Mouse (Mus musculus) embryonic facial prominence, embryonic 11.5 days (tissue): Measurements from ENCODE around the gene Tbc1d7. TPM values are rescaled to one million over a fixed set of nuclear protein-coding genes. Genes with fewer than 3 reads are reported as not detected.

Experiments used
- ATAC-seq: fragments of 200-750 bp; cut with Nextera tagmentation; replicated peaks from 2 replicates; pipeline ENCODE4 v1.8.0; 2017; ENCODE audit warnings: low read depth; ENCODE audit not compliant: insufficient number of reproducible peaks, low FRiP score, low TSS enrichment
- DNase-seq: peaks from one replicate; pipeline ENCODE4 v3.0.0-alpha.2; 2015; ENCODE audit warnings: low spot score
- H3K27ac ChIP-seq: fragments of 300-500 bp; sonication (generic); replicated peaks from 2 replicates; pipeline ENCODE4 v1.5.1; 2014; ENCODE audit warnings: mild to moderate bottlenecking, low read depth, low read length, control low read depth
- H3K27me3 ChIP-seq: fragments of 300-500 bp; sonication (generic); 2 replicates; pipeline ENCODE4 v1.6.1; 2014; ENCODE audit warnings: mild to moderate bottlenecking, low read length, moderate library complexity, mixed read lengths; ENCODE audit not compliant: control insufficient read depth, insufficient read depth
- H3K36me3 ChIP-seq: fragments of 300-500 bp; sonication (generic); replicated peaks from 2 replicates; pipeline ENCODE4 v1.6.1; 2014; ENCODE audit warnings: low read depth, mild to moderate bottlenecking, low read length, moderate library complexity, mixed read lengths; ENCODE audit not compliant: control insufficient read depth, insufficient read depth
- H3K4me1 ChIP-seq: fragments of 300-500 bp; sonication (generic); 2 replicates; pipeline ENCODE4 v1.6.1; 2014; ENCODE audit warnings: low read length, mixed read lengths; ENCODE audit not compliant: control insufficient read depth, insufficient read depth
- H3K4me2 ChIP-seq: fragments of 300-500 bp; sonication (generic); 2 replicates; pipeline ENCODE4 v1.6.1; 2014; ENCODE audit warnings: low read depth, mild to moderate bottlenecking, control low read depth, low read length, moderate library complexity
- H3K4me3 ChIP-seq: fragments of 300-500 bp; sonication (generic); 2 replicates; pipeline ENCODE4 v1.5.1; 2014; ENCODE audit warnings: low read depth, low read length, control low read depth
- H3K9ac ChIP-seq: fragments of 300-500 bp; sonication (generic); replicated peaks from 2 replicates; pipeline ENCODE4 v1.6.1; 2014; ENCODE audit warnings: mild to moderate bottlenecking, control low read depth, low read length
- H3K9me3 ChIP-seq: fragments of 300-500 bp; sonication (generic); replicated peaks from 2 replicates; pipeline ENCODE4 v1.6.1; 2016; ENCODE audit warnings: mild to moderate bottlenecking, low read length, inconsistent platforms, mixed read lengths; ENCODE audit not compliant: control insufficient read depth
- WGBS: fragments of 180-500 bp; shearing (Covaris S2); extraction: QIAGEN DNeasy Blood & Tissue Kit; methylation state at CpG from one replicate; pipeline ENCODE4 v1.1.7; 2014; 5-methylcytosine and 5-hydroxymethylcytosine counted together
- polyA plus RNA-seq: library from polyadenylated mRNA; unstranded; fragments of >200 nt; fragmentation: Nextera tagmentation; extraction: Ambion mirVana; gene quantifications from 2 replicates; pipeline ENCODE4 v1.2.1, GENCODE M21; 2014

Gene Tbc1d7
- polyA plus RNA-seq, 1 experiment from 2014 or later: 71.5 TPM

DNA sequence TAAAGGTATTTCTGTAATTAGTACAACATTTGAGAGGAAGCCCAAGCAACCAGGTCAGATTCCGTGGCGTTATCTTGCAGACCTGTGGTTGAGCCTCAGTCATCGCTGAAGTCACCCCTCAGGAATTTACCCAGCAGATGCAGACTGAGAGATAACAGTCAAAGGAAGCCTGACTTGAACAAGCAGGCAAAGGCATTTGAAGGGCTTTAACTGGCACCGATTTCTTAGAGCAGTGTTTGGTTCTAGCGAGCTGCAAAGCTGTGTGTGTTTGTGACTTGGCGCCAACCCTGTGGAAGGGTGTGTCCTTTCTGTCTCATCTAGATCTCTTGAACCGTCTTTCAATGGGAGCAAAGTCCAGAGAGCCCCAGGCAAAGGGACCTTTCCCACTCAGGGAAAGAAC, 22.0 kb upstream of the Tbc1d7 start:
- no peak overlapping the region for H3K27ac ChIP-seq
- H3K4me2 ChIP-seq: no peak overlapping the region
- 56% methylated on average over 7 of the region's 7 CpGs for WGBS
- no peaks in the 10 kb centered on the region for H3K36me3 ChIP-seq
- no peak for ATAC-seq
- H3K9me3 ChIP-seq: no peaks in the 10 kb centered on the region
- no peak for DNase-seq
- no peaks in the 10 kb centered on the region for H3K4me1 ChIP-seq
- no peak overlapping the region for H3K4me3 ChIP-seq
- H3K27me3 ChIP-seq: no peaks in the 10 kb centered on the region
- no peak overlapping the region for H3K9ac ChIP-seq

DNA sequence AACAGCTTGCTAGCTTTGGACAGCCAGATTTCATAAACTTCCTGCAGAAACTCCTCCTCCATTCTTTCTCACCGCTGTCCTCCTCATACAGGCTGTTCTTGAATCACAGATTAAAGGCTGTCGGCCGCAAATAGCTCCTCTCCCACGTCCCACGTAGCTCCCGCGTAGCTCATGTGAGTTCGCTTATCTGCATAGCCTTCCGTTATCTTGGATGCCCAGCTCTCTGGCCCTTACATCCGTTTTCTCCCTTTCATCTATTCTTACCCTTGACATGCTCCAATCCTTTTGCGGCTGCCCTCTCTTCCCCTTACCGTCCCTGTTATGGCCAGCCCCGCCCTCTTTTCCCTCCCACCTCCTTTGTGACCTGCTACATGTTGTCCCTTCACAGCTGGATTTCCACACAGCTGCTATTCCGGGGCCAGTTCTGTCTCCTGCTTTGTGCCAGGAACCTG, 20.5 kb upstream of the Tbc1d7 start:
- no peaks in the 10 kb centered on the region for H3K27me3 ChIP-seq
- H3K4me1 ChIP-seq: no peaks in the 10 kb centered on the region
- H3K27ac ChIP-seq: no peak overlapping the region
- H3K9ac ChIP-seq: no peak overlapping the region
- H3K4me2 ChIP-seq: peak overlapping the region; percentile 3; the same call in 1 of the 2 replicates
- 18% methylated on average over 14 of the region's 14 CpGs for WGBS
- DNase-seq (no peak), ATAC-seq (no peak)
- H3K9me3 ChIP-seq: no peaks in the 10 kb centered on the region
- H3K4me3 ChIP-seq: 0 out of 2 replicates have a peak overlapping the region, but pooled peaks have one; percentile 0
- H3K36me3 ChIP-seq: no peaks in the 10 kb centered on the region

DNA sequence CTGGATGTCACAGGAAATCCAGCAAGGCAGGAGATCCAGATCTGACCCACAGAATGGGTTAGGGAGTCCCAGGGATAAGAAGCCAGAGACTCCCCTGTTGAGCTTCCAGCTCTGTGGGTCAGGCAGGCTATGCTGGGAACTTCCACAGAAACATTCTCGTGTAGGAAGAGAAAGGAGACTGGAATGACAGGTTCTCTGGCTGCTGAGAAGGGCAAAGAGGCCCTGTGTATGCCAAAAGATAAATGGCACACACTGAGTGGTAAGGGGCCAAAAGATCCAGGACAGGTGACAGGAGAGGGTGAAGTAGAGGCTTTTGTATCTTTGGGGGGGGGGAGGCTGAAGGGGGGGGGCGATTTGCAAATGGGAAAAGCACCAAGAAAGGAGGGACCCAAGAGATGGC, 20.0 kb upstream of the Tbc1d7 start:
- ATAC-seq: no peak
- 37% methylated on average over 2 of the region's 2 CpGs for WGBS

DNA sequence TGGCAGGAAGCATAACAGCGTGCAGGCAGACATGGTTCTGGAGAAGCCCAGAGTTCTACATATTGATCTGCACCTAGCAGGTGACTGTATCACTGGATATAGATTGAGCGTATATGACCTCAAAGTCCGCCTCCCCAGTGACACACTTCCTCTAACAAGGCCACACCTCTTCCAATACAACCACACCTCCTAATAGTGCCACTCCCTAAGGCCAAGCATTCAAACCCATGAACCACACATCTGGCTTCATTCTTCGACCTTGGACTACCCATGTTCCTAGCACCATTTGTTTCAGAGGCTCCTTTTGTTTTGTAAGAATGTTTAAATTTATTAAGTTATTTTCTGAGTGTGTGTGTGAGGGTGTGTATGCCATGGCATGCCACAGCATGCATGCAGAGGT, 16.4 kb upstream of the Tbc1d7 start:
- DNase-seq: no peak
- H3K4me1 ChIP-seq: no peaks in the 10 kb centered on the region; the same call in 1 of the 2 replicates
- 91% methylated on average over 4 of the region's 4 CpGs for WGBS
- no peaks in the 10 kb centered on the region for H3K9me3 ChIP-seq
- H3K9ac ChIP-seq: no peak overlapping the region
- H3K27me3 ChIP-seq: no peaks in the 10 kb centered on the region
- H3K4me3 ChIP-seq: no peak overlapping the region
- H3K4me2 ChIP-seq: no peak overlapping the region
- no peak overlapping the region for H3K27ac ChIP-seq
- no peaks in the 10 kb centered on the region for H3K36me3 ChIP-seq
- no peak for ATAC-seq

More for the DNA sequence above, 20.0 kb upstream of the Tbc1d7 start:
- no peak for DNase-seq
- H3K4me3 ChIP-seq: no peak overlapping the region
- no peaks in the 10 kb centered on the region for H3K9me3 ChIP-seq
- no peaks in the 10 kb centered on the region for H3K27me3 ChIP-seq
- H3K36me3 ChIP-seq: no peaks in the 10 kb centered on the region
- no peak overlapping the region for H3K9ac ChIP-seq
- H3K27ac ChIP-seq: no peak overlapping the region
- no peaks in the 10 kb centered on the region for H3K4me1 ChIP-seq
- no peak overlapping the region for H3K4me2 ChIP-seq

DNA sequence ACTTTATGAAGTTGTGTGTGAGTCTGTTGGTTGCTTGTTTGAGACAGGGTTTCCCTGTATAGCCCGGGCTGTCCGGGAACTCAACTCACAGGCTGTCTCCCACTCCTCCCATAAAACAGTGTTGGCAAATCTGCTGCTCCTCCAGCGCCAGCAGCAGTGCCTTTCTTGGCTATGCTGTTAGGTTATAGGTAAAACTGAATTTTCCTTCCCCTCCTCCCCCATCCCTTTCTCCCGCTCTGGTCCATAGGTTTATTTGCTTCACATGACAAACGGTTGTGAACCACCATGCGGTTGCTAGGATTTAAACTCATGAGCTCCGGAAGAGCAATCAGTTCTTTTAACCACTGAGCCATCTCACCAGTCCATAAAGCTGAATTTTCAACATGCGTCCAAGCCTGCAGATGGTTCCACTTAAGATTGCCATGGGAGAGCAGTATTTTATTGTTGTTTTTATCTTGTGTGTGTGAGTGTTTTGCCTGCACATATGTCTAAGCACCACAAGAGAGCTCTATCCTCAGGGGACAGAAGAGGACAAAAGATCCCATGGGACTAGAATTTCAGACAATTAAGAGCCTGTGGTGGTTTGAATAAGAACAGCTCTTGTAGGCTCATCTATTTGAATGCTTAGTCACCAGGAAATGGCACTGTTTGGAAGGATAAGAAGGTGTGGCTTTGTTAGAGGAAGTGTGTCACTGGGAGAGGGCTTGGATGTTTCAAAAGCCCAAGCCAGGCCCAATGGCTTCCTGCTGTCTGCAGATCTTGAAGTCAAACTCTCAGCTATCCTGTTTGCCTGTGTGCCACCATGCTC, 12.2 kb upstream of the Tbc1d7 start:
- Histone ChIP-seq H3K27me3 (no peaks in the 10 kb centered on the region), H3K36me3 (no peaks in the 10 kb centered on the region), H3K4me1 (no peaks in the 10 kb centered on the region; the same call in 1 of the 2 replicates), H3K4me2 (peak overlapping the region; percentile 40), H3K9ac (peak overlapping the region; percentile 8; the same call in 1 of the 2 replicates), H3K4me3 (peak overlapping the region; percentile 17; the same call in 1 of the 2 replicates), H3K27ac (no peak overlapping the region), H3K9me3 (no peaks in the 10 kb centered on the region)
- ATAC-seq (peak; percentile 34; the same call in 1 of the 2 replicates), DNase-seq (peak; percentile 47)
- WGBS: 53% methylated on average over 8 of the region's 8 CpGs

DNA sequence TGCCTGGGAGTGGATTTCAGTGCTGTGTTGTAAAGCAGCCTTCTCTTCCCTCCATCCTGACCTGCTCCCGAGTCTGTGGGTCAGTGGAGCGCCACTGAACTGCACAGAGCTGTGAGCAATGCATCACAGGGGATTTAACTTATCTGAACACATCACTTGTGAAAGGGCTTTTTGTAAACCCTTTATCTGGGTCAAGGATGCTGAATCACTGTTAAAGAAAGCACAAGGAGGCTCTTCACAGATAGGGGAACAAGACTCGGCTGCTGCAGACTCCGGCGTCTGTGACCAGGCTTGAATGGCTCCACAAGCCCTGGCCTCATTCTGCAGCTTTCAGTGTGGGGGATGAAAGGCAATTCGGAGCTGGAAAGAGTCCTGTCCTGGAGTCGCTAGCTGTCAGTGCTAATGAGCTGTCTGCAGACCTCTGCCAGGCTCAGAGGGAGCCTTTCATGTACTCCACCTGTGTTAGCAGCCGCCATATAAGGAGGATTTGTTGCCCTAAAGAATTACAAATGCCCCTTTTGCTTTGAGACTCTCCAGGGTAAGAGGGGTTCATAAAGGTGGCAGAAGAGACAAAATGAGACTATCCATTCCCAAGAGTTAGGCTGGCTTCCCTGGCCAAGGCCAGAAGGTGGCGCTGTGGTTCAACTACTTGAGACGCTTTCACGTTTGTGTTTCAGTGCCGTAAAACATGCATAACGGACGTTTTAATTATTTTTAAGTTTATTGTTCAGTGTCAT, 11.3 kb upstream of the Tbc1d7 start:
- Histone ChIP-seq H3K9ac (peak overlapping the region; percentile 19; the same call in 1 of the 2 replicates), H3K4me3 (peak overlapping the region; percentile 17; the same call in 1 of the 2 replicates), H3K4me2 (peak overlapping the region; percentile 40), H3K4me1 (no peaks in the 10 kb centered on the region; the same call in 1 of the 2 replicates), H3K27ac (no peak overlapping the region; the same call in 1 of the 2 replicates), H3K36me3 (no peaks in the 10 kb centered on the region), H3K27me3 (no peaks in the 10 kb centered on the region), H3K9me3 (no peaks in the 10 kb centered on the region)
- ATAC-seq (0 out of 2 replicates have a peak, but pooled peaks have one; percentile 46), DNase-seq (peak; percentile 95)
- 26% methylated on average over 14 of the region's 14 CpGs for WGBS

DNA sequence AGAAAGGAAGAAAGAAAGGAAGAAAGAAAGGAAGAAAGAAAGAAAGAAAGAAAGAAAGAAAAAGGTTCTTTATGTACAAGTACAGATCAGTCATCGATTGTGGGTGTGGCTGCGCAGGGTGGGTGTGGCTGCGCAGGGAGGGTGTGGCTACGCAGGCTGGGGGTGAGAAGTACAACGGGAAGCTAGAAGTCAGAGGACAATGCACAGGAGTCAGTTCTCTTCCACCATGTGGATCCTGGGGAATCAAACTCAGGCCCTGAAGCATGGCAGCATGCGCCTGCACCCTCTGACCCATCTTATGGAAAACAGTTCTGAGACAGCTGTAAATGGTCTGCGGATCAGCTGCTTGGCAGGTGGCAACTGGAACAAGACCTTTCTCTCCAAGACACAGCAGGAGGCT, 9.8 kb upstream of the Tbc1d7 start:
- Histone ChIP-seq H3K27ac (no peak overlapping the region), H3K9ac (no peak overlapping the region), H3K27me3 (no peaks in the 10 kb centered on the region), H3K9me3 (no peaks in the 10 kb centered on the region), H3K4me2 (no peak overlapping the region), H3K4me1 (no peaks in the 10 kb centered on the region; the same call in 1 of the 2 replicates), H3K36me3 (no peaks in the 10 kb centered on the region), H3K4me3 (no peak overlapping the region)
- DNase-seq: no peak
- ATAC-seq: no peak
- WGBS: 57% methylated on average over 7 of the region's 7 CpGs
